Mouse (Mus musculus) adrenal gland, postnatal 36 days (tissue): ENCODE results near the gene Bpifa6. TPM values are rescaled to one million over a fixed set of nuclear protein-coding genes. Genes with fewer than 3 reads are reported as not detected.
"Not testable (repeated sequence)": the region's sequence is repeated elsewhere in the genome, so short reads cannot be mapped to it uniquely, and the experiment has no call there.

Source experiments
- DNase-seq, 2 experiments: peaks; one replicate each; pipeline ENCODE4 v3.0.0; 2021; ENCODE audit warnings: mixed read lengths in 1 of 2
- long read RNA-seq, 2 experiments: library from polyadenylated mRNA; stranded (forward); transcript quantifications; one replicate each; pipeline ENCODE4 v2.0.0; 2021; ENCODE audit warnings: borderline sequencing depth in 2 of 2
- total RNA-seq, 2 experiments: library from RNA; stranded (reverse); gene quantifications; 2 replicates each; pipeline ENCODE4 v1.2.3; 2021

The Bpifa6 gene
- total RNA-seq, result not detected
- long read RNA-seq, experiment 1, result 0 reads
- long read RNA-seq, experiment 2, result 0 reads

DNA sequence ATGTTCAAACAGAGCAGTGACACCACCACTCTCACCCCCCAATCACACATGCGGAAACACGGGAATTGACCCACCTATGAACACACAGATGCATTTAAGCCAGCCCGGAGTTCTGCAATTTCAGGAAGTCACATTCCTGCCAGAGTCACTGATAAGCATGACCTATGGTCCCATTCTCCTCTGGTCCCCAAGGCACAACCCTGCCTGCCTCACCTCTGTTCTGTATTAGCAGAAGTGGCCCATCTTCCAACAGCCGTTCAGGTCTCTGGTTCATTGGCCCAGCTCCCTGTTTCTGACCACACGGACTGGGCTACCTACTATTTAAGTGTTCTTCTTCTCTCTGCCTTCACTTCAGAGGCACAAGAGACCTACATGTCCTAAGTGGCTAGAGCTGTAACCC is at the start of gene Bpifa6:
Gene Bpifa6 (plus strand): TSS at position 364 of the 400 bp plus-strand sequence.
- no peak for DNase-seq

DNA sequence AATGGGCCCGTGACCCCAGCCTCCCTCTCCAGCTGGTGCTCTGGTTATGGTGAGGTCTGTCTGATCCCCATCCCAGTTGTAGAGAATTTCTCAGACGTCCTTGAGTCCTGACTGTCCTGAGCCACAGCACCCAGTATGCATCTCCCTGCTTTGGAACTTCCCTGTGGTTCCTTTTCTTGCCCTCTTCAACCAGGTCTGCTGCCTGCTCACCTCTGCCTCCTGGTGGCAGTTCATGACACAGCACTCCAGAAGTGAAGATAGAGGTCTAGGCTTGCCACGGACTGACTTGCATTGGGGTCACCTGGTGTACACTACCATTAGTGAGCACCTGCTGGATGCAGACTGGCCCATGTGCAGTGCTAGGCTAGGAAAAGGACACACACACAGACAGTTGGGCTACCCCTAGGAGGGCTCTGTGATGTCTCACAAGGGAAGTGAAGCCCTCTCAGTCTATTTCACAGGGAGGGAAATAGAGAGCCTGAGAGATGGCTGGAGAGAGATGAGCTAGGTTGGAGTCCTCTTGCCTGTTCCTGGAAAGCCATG is 44.8 kb upstream of the Bpifa6 start:
- peak; percentile 75 to 76 for DNase-seq

- DNase-seq, result no peak
Measured at GRCm38 (mm10) chr2:153931125-153931524, 43.6 kb upstream of the Bpifa6 start.

DNA sequence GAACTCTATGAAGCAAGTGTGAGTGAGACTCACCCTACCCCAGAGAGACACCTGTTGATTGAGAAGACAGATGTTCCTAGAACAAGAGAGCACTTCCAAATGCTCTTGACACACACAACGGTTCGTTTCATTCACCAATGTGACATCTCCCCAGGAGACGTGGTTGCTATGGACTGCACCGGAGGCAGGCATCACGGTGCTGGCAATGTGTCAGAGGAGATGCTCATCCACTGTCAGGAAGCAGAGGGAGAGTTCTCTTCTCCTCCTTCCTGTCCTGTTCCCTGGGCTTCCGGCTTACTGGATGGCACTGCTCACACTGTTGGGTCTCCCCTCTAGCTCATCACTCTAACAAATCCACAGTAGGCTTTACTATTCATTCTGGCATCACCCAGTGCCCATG is 41.4 kb upstream of the Bpifa6 start:
- DNase-seq, result no peak

DNA sequence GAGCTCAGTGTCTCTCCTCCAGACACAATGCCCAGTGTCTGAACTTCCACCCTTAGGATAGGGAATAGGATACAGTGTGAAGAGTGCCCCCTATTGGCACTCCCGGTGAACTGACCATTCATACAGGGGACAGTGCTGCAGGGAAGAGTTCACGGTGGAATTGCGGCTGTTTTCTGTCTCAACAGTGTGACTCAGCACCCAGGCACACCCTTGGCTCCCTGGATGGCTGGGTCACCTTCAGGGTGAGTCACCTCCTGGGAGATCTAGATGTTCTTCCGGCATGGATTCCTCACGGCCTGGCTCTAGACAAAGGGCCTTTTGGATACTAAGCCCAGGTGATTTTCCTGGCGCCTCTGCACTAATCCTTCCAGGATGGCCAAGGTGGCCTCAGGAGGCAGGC is 39.4 kb upstream of the Bpifa6 start:
- DNase-seq, result peak; percentile 37 to 63

- DNase-seq, result no peak
Measured at GRCm38 (mm10) chr2:153937843-153938242, 36.9 kb upstream of the Bpifa6 start, which contains the start of gene Bpifb4. Gene Bpifb4, plus strand, starts transcription at chr2:153938212.

DNA sequence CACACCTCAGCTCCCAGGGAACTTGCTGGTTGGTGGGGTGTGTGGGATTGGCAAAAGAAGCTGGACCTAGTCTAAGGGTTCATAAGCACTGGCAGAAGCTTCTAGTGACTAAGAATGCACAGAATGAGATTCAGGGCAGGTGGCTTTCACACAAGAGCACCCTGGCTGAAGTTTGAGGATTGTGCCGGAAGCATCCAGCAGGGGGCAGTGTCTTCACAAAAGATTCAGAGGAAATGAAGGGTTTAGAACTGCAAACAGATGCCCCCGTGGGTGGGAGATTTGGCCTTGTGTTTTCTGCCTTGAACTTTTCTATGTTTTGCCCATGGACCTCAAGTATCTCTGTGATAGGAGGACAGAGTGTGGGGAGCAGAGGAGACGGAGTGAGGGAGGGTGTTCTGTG is 31.2 kb upstream of the Bpifa6 start:
- peak; percentile 54 to 68 for DNase-seq

DNA sequence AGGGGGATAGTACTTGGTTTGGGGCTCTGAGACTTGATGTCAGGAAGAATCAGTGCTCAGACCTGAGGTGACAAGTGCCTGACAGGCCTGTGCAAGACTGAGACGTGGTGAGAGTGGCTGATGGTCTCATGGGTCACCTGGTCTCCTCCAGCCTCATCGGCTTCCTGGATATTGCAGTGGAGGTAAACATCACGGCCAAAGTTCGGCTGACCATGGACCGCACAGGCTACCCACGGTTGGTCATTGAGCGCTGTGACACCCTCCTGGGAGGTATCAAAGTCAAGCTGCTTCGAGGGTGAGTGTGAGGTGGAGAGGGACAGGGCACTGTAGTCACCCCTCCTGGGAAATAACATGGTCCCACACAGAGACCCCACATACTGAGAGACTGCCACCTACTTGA is 30.2 kb upstream of the Bpifa6 start:
- DNase-seq, result no peak

GRCm38 (mm10) chr2:153952897-153953296 is 21.8 kb upstream of the Bpifa6 start:
- DNase-seq, result peak; percentile 67 to 71

DNA sequence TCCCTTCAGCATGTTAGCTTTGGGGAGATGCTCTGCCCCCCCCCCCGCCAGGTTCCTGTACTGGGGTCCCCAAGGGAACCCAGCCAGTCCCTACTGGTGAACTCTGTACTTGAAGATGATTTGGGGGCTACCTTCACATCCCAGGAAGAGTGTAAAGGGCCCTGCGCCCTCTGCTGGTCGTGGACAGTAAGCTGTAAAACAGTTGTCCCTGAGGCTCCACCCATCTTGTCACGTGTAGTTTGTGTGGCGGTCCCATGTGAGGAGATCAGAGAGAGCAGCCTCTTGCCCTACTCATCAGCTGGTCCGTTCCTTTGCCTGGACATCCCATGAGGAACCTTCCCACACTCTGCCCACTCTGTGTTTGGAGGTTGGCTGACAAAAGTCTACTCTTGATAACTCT is 20.9 kb upstream of the Bpifa6 start:
- peak; percentile 68 to 72 for DNase-seq

DNA sequence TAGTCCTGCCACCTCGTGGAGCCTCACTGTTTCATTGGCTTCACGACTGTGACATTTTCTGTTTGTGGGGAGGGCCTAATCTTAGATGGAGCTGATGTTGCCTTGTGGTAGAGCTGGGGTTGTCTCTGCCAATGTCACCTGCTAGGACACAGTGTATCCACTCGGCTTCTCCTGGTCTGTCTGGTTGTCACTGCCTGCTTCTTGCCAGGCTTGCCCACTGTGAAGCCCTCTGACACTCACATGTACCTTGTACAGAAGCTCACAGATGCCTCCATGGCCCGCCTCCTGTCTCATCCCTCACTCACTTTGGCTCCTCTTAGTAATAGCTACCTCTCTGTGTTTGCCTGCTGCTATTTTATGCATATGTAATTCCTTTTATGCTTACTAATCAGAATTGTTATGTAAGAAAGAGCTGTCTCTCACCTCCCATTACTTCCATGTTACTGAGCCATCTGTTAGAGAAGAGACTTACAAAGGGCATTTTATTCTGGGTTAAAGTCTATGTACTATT is 11.9 kb upstream of the Bpifa6 start:
- DNase-seq, result no peak

- DNase-seq, result no peak
Measured at GRCm38 (mm10) chr2:153963334-153963733, 11.4 kb upstream of the Bpifa6 start.

GRCm38 (mm10) chr2:153970221-153970620 is 4.5 kb upstream of the Bpifa6 start:
- DNase-seq, result no peak

DNA sequence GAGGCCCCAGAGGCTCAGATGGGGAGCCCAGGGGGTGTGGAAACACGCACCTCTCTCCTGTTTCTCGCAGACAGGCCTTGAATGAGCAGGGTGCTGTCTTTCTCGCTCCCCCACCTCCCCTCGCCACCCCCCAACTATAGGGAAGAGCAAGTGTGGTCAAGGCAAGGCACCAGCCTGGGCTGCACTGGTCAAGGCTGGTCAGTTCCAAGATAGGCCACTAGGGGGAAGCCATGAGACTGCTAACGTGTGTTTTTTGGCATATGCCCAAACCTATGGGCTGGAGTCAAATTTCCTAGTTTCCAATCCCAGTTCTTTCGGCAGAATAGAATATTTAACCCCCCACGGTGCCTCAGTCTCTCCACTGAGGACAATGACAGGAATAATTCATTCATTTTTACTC is 21.0 kb downstream of the Bpifa6 start:
- DNase-seq, result peak; percentile 82 to 86

- no peak for DNase-seq
Measured at GRCm38 (mm10) chr2:154000501-154000900, 25.8 kb downstream of the Bpifa6 start.

DNA sequence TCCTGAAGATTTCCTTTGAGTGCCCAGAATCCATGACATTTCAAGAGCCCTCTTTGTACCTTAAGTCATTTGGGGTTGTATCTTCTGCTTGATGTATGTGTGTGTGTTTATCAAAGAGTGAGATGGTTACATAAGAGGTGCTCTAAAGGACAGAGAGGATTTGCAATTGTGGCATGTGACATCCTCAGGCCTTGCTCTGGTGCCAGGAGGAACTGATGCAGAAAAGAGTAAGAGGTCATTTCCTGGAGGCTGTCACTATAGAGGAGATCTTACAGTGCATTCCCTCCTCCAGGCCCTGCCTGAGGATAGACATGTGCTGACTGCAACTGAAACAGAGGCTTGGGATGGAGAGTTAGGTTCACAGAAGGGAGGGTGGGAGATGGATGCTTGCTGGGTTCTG is 26.3 kb downstream of the Bpifa6 start:
- DNase-seq, result no peak

- no peak for DNase-seq
Measured at GRCm38 (mm10) chr2:154004456-154004855, 29.7 kb downstream of the Bpifa6 start.

DNA sequence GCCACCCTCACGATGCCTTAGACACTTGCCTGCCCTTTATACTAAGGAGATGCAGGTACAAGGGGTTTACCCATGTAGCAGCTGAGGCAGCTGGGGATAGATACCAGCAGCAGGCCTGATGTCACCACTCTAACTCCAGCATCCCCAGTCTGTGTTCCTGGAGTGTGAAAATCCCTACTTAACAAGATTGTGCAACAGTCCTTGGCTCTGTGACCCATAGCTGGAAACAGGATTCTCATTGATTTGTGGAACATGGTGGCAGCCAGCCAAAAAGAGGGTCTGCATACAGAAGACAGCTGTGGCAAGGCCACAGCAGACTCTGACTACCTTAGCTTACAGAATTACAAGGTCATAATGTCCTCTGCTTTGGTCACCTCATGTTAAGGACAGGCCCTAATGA is 30.3 kb downstream of the Bpifa6 start:
- DNase-seq, result no peak

DNA sequence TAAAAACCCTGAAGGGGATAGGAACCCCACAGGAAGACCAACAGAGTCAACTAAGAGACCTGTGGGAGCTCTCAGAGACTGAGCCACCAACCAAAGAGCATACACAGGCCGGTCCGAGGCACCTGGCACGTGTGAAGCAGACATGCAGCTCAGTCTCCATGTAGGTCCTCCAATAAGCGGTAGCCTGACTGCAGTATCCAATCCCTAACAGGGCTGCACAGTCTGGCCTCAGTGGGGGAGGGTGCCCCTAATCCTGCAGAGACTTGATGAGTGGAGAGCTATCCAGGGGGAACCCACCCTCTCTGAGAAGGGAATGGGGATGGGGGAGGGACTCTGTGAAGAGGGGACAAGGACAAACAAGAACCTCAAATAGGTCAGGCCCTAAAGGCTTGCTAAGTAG is 31.0 kb downstream of the Bpifa6 start:
- no peak for DNase-seq

- peak; percentile 8 to 15 for DNase-seq
Measured at GRCm38 (mm10) chr2:154006331-154006730, 31.6 kb downstream of the Bpifa6 start.

DNA sequence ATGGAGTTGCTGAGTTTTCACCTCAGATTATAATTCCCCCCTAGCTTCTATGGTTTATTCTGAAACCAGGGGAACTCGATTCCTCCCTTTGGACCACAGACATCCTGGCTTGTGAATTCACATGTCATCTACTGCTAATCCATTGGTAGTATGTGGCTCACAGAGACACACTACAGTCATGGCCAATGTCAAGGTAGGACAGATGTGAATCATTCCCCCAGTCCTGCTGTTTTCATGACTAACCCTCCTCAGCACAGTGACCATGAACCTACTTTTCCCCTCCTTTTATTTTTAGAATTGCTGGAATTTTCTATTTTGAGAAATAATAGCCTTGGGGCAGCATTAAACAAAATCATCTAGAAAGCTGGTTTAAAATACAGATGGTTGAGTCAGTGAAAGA is 32.6 kb downstream of the Bpifa6 start:
- peak; percentile 17 to 33 for DNase-seq

DNA sequence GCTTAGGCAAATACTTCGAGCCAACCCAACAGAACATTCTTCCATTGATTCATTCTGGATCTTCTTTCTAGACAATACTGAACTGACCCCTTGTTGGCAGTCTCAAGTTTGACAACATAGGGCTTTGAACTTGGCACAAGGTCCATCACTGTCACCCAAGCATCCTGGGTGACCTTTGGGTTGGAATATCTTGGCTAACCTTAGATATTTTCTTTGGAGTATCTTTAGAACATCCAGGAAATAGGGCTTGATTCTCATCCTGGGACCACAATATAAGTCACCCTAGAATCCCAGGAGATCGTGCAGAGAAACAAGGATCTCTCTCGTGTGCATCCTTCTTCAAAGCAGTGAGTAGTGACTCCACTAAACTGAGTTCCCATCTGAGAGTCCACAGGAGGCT is 33.2 kb downstream of the Bpifa6 start, which contains the start of gene Bpifa2:
Gene Bpifa2 (plus strand): TSS at position 301 of the 400 bp plus-strand sequence.
- DNase-seq, result no peak

GRCm38 (mm10) chr2:154017990-154018389 is 43.2 kb downstream of the Bpifa6 start:
- no peak for DNase-seq

DNA sequence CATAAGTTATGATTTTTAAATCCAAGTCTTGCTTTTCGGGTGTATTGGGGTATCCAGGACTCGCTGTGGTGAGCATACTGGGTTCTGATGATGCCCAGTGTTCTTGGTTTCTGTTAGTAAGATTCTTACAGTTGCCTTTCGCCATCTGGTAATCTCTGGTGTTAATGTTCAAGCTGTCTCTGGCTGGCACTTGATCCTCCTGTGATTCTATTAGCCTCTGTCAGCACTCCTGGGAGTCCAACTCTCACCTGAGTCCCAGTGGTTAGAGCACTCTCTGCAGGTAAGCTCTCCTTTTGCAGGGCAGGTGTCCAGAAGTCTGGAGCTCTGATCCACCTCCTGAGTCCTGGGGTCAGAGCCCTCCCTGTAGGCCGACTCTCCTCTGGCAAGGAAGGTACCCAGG is 49.9 kb downstream of the Bpifa6 start:
- DNase-seq, result not testable (repeated sequence)
